Mouse (Mus musculus): ENCODE data around the gene Wrnip1. TPM values are rescaled to one million over a fixed set of nuclear protein-coding genes. Genes with fewer than 3 reads are reported as not detected.
"Not testable (repeated sequence)": the region's sequence is repeated elsewhere in the genome, so short reads cannot be mapped to it uniquely, and the experiment has no call there.

Gene Wrnip1
- polyA plus RNA-seq, 1 experiment from 2014 or later = 15.8 TPM

DNA sequence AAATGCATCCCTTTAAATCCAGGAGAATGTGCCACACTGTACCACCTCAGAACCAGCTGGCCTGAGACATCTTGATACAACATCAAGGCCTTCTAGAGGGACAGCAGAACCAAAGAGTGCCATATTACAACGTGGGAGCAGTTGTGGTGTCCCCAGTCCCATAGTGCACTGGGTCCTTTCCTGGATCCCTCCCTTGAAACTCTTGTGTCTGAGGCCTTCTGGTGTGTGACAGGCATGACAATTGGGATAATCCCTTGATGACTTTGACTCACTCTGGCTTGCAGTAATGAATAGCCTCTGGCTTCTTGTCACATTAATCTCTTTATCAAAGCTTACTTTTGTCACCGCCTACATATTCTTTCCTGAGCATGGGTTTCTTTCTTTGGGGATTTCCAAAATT lies 65.2 kb downstream of the Wrnip1 start:
- H3K27me3 ChIP-seq (ENCODE audit: control insufficient read depth, insufficient read depth, low read length) = no peaks in the 10 kb centered on the region
- H3K9me3 ChIP-seq (ENCODE audit: control insufficient read depth, low read depth, low read length) = no peaks in the 10 kb centered on the region
- no peaks in the 10 kb centered on the region for H3K36me3 ChIP-seq (ENCODE audit: control insufficient read depth, insufficient read depth, low read length)
- H3K4me3 ChIP-seq (ENCODE audit: low read depth, low read length) = no peak overlapping the region
- H3K9ac ChIP-seq (replicated peaks; ENCODE audit: low read depth, low read length) = no peak overlapping the region
- H3K4me1 ChIP-seq (ENCODE audit: control insufficient read depth, insufficient read depth, low read length) = no peaks in the 10 kb centered on the region
- no peak for ATAC-seq (ENCODE audit: insufficient number of reproducible peaks, insufficient read depth, low FRiP score, low read depth)
- no peak overlapping the region for H3K27ac ChIP-seq (ENCODE audit: low read length)
- 54% methylated on average over 2 of the region's 2 CpGs for WGBS
- H3K4me2 ChIP-seq (replicated peaks; ENCODE audit: low read depth, low read length) = no peak overlapping the region

DNA sequence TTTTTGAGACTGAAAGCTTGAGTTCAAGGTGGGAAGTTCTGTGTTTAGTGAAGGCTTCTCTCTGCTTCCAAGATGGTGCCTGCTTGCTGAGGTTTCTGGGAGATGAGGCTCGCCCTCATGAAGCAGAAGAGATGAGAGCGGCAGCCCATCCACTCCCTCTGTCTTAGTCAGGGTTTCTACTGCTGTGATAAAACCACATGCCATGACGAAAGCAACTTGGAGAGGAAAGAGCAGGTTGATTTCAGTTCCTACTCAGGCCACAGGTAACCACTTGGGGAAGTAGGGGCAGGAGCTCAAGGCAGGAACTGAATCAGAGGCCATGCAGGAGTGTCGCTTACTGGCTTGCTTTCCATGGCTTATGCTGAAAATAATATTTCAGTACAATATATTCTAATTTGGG lies 66.4 kb downstream of the Wrnip1 start:
- not testable (repeated sequence) for H3K4me2 ChIP-seq (replicated peaks; ENCODE audit: low read depth, low read length); H3K9me3 ChIP-seq (ENCODE audit: control insufficient read depth, low read depth, low read length); ATAC-seq (ENCODE audit: insufficient number of reproducible peaks, insufficient read depth, low FRiP score, low read depth); H3K9ac ChIP-seq (replicated peaks; ENCODE audit: low read depth, low read length); H3K27ac ChIP-seq (ENCODE audit: low read length); H3K36me3 ChIP-seq (ENCODE audit: control insufficient read depth, insufficient read depth, low read length); H3K4me1 ChIP-seq (ENCODE audit: control insufficient read depth, insufficient read depth, low read length); H3K4me3 ChIP-seq (ENCODE audit: low read depth, low read length); H3K27me3 ChIP-seq (ENCODE audit: control insufficient read depth, insufficient read depth, low read length)
- WGBS = 88% methylated on average over 4 of the region's 4 CpGs

- no peak overlapping the region for H3K4me3 ChIP-seq (ENCODE audit: low read depth, low read length)
- no peak overlapping the region for H3K4me2 ChIP-seq (replicated peaks; ENCODE audit: low read depth, low read length)
- no peak for ATAC-seq (ENCODE audit: insufficient number of reproducible peaks, insufficient read depth, low FRiP score, low read depth)
- H3K9me3 ChIP-seq (ENCODE audit: control insufficient read depth, low read depth, low read length) = no peaks in the 10 kb centered on the region
- WGBS = 67% methylated on average over 5 of the region's 5 CpGs
- H3K27ac ChIP-seq (ENCODE audit: low read length) = no peak overlapping the region
- no peaks in the 10 kb centered on the region for H3K27me3 ChIP-seq (ENCODE audit: control insufficient read depth, insufficient read depth, low read length)
- no peak overlapping the region for H3K9ac ChIP-seq (replicated peaks; ENCODE audit: low read depth, low read length)
- H3K36me3 ChIP-seq (ENCODE audit: control insufficient read depth, insufficient read depth, low read length) = no peaks in the 10 kb centered on the region
- no peaks in the 10 kb centered on the region for H3K4me1 ChIP-seq (ENCODE audit: control insufficient read depth, insufficient read depth, low read length)
Measured at GRCm38 (mm10) chr13:32868843-32869242, 67.0 kb downstream of the Wrnip1 start.

Other genes with a start within 250 kb of the Wrnip1 start
- 0.07 TPM in 1 of 2 replicates, not detected in the other for gene Mylk4, start 18.1 kb upstream of the Wrnip1 start, polyA plus RNA-seq (2014; fragmentation: Nextera tagmentation; extraction: Ambion mirVana)
- gene D930007J09Rik, start 811 bp downstream of the Wrnip1 start, polyA plus RNA-seq (2014; fragmentation: Nextera tagmentation; extraction: Ambion mirVana) = not detected in 2 replicates
- 21.2 and 31.1 TPM in 2 replicates for gene Serpinb1a, start 49.1 kb downstream of the Wrnip1 start, polyA plus RNA-seq (2014; fragmentation: Nextera tagmentation; extraction: Ambion mirVana)
- not detected in 2 replicates for gene Serpinb1c, start 96.2 kb downstream of the Wrnip1 start, polyA plus RNA-seq (2014; fragmentation: Nextera tagmentation; extraction: Ambion mirVana)
- 2.6 and 2.8 TPM in 2 replicates for gene Serpinb6b, start 163.2 kb downstream of the Wrnip1 start, polyA plus RNA-seq (2014; fragmentation: Nextera tagmentation; extraction: Ambion mirVana)
- 9.5 and 9.7 TPM in 2 replicates for gene Serpinb9, start 201.2 kb downstream of the Wrnip1 start, polyA plus RNA-seq (2014; fragmentation: Nextera tagmentation; extraction: Ambion mirVana)
- not detected in 2 replicates for gene Serpinb9b, start 225.4 kb downstream of the Wrnip1 start, polyA plus RNA-seq (2014; fragmentation: Nextera tagmentation; extraction: Ambion mirVana)

Data from stomach, embryonic 14.5 days (tissue).